Mouse (Mus musculus): ENCODE data around the gene Areg.

The Areg gene

DNA sequence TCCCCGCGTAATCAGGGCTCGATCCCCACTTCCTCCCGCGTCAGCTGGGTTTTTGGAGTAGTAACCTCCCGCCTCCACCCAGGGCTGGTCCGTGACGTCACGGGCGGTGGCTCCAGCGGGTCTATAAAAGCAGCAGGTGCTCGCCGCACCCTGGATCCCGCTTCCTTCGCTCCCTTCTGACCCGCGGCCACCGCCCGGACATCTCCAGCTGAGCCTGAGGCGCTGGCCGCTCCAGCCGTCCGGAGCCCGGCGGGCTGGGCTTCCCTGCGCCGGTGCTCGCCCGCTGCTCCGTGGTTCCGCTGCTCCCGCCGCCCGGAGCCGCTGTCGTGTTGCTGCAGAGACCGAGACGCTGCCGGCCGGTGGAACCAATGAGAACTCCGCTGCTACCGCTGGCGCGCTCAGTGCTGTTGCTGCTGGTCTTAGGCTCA lies at the start of gene Areg:
Gene Areg, plus strand, starts transcription at position 154 of the 428 bp plus-strand sequence.
- DNase-seq (ENCODE audit: inconsistent ontology term): peak; percentile 81

DNA sequence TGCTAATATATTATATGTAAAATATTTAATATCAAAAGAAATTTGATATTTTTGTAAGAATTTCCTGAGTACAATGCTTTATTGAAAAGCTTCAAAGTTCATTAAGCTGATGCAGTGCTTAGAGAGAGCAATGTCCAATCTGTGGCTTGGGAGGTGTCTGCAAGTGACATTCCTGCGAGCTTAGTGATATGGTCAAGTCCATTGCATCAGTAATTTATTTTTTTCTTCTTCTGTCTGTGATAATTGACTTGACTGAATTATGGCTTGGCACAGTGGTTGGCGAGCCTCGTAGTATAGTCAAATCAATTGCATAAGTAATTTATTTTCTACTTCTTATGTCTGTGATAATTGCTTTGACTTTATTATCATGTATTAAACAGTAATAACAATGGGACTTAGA lies 49.1 kb upstream of the Areg start:
- peak; percentile 80 for DNase-seq (ENCODE audit: inconsistent ontology term)

DNA sequence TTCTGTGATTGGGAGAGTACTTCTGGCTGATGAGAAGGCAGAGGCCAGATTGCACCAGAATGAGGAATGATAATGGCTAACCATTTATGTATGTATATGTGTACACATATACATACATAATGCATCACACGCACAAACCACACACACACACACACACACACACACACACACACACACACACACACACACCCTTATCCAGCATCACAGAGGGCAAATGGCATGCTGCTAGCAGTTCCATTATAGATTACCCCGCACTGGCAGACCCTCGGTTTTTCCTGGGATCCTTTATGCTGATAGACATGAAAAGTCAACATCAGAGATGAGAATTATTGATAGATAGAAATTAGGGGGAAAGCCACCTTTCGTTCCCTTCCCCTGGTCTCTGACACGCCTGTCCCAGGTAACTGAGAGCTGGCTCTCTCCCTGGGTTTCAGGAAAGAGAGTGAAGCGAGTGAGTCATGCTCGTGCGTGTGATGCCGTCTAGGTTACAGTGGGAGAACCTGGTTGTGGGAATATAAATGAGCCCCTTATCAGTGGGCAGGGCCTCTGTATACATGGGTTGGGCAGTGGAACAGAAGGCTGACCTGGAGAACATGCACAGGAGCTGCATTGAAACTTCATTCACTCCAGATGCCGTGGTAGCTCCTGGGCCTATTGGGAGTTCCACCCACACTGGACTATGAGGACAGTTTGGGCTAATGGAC lies 41.3 kb upstream of the Areg start:
- DNase-seq (ENCODE audit: inconsistent ontology term): no peak

DNA sequence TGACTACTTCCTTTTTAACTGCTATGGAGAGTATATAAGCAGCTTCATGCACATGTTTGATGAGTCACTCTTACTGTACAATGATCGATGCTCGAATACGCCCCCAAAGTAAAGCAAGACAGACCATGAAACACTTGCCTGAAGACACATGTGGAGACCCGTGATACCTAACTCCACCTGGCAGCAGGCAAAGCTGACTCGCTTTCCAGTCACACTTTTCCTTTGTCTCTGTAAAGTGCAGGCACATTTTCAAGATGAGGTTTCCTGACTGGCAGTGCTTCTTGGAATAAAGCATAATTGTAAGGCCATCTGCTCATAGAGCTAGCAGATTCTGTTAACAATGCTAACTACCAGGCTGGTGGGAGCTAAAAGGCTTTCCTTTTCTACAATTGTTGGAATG lies 37.7 kb upstream of the Areg start:
- peak; percentile 52 for DNase-seq (ENCODE audit: inconsistent ontology term)

DNA sequence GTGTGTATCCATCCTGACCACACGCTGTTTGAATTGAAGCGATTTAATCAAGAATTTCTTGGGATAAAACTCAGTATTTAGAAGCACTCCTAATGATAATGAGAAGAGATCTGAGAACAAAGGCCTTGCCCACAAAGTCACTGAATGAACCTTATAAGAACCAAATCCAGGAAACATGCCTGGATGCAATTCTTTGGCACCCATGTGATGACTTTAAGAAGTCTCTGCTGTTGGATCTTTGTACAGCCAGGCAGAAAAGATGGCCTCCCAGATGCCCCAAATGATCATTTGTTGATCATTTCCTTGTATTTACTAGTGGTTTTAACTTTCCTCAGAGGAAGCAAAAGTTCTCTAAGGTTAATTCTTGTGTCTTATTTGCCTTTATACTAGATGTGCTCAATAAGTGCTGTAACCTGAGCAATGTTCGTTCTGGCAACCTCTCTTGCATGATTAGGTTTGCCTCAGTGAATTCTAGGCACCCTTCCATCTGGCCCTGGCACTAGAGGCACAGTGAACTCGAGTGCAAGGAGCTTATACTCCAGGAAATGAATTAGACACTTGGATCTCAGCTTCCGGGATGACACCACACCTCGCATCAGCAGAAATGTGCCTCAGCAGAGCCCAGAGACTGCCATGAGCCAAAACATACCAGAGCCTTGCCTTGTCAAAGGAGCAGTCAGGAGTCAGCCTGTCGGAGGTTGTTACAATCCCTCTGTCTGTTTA lies 35.3 kb upstream of the Areg start:
- DNase-seq (ENCODE audit: inconsistent ontology term): peak; percentile 92

DNA sequence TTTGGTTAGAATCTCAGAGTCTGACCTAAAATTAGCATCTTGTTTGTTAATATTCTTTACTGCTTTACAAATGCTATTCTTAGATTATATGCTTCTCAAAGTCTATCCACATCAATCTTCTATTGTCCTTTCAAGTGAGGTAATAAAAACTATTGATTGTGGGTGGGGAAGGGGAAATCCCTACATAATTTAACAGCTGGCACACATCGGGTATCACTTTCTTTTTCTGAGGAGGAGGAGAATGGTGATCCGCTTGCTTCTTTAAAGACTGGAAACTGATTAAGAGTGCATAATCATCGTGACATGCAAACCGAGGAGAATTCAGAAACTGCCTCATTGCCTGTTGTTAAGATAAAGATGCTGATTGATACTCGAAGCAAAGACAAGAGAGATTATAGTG lies 33.2 kb upstream of the Areg start:
- DNase-seq (ENCODE audit: inconsistent ontology term): no peak

DNA sequence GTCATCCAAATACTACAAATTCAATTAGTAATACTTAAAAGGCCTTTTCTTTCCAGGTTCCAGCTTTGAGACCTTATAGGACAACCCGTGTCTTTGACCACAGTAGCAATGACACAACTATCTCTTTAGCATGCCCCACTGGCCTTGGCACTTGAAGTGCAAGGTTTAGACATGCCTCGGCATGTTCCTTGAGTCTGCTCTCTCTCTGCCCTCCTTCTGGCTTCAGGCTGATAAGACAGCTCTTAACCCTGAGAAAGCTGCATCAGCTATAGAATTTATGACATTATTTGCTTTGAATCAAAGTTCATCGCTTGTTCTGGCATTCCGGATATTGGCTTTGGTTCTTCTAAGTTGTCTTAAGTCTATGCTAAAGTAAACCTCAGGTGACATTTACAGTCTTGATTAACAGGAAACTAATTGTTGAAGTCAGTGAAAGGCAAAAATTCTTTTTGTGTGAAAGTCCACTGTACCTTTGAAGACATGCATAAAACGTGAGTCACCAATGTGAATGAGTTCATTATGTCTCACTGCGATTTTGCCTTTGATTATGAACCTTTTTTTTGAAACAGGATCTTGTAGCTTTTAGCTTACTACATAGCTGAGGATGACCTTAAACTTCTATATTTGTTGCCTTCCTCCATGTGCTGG lies 29.3 kb upstream of the Areg start:
- peak; percentile 65 for DNase-seq (ENCODE audit: inconsistent ontology term)

DNA sequence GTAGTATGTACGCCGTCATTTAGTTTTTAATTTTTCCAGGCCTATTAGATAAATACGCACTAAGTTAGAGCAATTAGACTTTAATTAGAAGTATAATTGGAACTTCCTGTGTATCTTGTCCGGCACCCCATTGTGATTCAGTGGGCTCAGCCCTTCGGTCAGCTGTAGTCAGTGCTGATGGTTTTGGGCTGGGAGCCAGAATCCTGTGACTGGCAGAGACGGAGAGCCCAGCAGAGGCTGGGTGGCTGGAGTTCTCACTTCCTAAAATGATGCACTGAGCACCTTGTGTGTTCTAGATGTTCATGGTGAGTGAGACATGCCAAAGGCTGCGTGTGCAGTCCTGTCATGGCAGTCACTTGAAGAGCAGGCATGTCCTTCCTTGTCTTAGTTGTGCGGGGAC lies 28.4 kb upstream of the Areg start:
- peak; percentile 82 for DNase-seq (ENCODE audit: inconsistent ontology term)

DNA sequence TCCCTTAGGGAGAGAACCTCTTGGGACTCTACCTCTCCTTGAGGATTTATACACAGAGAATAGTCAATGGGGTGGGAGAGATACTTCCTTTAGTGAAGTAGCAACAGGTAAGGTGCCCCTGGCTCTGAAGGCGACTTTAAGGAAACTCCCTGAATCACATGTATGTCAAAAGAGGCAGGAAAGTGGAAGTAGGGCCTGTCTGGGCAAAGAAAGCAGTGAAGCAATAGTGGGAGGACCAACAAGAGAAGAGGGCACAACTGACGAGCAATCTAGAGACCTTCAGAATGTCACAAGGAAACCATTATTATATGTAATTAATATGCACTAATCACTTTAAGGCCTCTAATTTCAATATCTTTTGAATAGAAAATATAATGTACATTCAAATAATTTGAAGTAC lies 25.4 kb upstream of the Areg start:
- no peak for DNase-seq (ENCODE audit: inconsistent ontology term)

DNA sequence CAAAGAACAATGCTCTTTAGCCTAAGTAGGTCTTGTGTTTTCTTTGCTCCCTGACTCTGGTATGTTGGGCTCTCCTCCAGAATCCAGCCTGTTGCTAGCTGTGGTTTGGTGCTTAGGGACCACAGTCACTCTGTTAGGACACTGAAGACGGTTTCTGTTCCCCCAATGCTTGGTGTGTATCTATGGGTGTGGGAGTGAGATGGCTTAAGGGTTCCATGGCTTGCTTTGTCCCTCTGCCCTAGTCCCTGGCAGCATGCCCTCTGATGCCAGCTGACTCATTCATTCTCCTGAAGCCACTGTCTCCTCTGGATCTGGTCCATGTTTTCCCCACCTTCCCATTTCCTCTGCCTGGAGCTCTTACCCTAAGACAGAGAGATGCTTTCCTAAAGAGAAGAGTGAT lies 24.8 kb upstream of the Areg start:
- DNase-seq (ENCODE audit: inconsistent ontology term): peak; percentile 82

DNA sequence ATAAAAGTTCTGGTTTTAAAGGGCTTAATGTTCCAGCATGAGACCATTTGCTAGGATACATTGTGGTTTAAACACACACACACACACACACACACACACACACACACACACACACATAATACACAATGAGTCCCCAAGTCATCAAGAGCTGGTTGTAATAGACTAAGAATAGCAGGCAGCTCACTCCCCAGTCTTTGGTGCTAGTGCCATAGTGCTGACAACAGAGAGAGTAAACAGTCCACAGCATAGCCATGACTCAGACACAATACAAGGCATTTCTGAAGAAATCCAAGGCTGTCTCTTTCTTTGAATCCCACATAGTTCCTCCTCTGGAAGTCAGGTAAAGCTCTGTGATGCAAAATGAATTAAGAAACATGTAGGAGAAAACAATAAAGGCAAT lies 20.8 kb upstream of the Areg start:
- DNase-seq (ENCODE audit: inconsistent ontology term): no peak

DNA sequence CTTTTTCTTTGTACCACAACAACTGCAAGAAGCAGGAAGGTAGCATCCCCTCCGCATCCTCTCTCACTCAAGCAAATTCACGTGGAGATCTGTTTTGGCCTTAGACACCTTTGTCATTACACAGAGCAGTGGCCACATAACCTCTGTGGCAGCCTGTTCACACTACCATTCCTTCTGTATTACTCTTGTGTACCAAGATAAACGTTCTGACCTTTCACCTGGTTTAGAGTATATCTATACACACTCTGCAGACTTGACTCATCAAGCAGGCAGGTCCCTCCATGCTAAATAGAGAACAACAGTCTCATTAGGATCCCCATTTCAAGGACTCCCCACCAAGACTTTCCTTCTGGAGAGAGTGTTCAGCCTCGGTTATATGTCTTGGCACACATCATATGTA lies 16.0 kb upstream of the Areg start:
- no peak for DNase-seq (ENCODE audit: inconsistent ontology term)

DNA sequence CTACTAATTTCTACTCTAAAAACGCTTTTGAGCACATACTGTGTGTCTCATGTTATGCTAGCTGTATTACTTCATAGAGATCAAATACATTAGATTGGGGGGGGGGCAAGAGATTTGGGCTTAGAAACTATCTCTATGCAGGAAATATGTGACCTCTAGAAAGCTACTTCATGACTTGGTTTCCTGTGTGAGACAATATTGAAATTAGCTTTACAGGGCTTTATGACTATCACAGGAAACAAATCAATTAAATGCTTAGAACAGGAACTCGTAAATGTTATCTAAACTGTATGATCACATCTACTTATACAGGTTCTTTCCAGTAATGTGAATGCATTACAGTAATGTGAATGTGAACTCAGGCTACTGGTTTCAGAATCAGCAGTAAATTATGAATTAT lies 15.3 kb upstream of the Areg start:
- no peak for DNase-seq (ENCODE audit: inconsistent ontology term)

DNA sequence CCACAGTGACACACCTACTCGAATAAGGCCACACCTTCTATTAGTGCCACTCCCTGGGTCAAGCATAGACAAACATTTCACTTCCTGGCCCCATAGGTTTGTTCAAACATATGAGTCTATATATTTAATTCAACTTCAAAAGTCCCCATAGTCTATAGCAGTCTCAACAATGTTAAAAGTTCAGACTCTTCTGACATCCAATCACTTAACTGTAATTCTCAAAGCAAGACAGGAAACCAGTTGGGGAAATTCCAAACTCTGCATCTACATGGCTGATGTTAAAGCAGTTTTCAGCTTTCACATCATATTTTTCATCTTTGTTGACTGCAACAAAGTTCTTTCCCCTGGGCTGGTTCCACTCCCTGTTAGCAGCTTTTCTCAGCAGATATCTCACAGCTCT lies 12.8 kb upstream of the Areg start:
- DNase-seq (ENCODE audit: inconsistent ontology term): no peak

DNA sequence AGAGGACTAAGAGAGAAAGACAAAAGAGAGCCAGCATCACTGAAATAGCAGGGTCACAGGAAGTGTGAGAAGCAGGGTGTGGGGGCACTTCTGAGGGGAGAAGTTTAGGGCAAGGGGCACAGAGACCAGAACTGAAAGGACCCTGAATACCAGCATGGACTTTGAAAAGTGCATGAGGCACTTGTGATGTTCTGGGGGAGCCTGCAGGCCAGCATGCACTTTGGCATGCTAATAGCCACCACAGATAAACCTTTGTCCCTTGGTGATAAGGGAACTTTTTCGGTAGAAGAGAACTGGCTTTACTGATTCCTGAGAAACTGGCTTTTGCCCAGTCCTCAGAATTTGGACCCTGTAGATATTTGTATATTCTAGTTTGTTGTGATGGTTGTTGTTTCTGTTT lies 4.4 kb upstream of the Areg start:
- no peak for DNase-seq (ENCODE audit: inconsistent ontology term)

DNA sequence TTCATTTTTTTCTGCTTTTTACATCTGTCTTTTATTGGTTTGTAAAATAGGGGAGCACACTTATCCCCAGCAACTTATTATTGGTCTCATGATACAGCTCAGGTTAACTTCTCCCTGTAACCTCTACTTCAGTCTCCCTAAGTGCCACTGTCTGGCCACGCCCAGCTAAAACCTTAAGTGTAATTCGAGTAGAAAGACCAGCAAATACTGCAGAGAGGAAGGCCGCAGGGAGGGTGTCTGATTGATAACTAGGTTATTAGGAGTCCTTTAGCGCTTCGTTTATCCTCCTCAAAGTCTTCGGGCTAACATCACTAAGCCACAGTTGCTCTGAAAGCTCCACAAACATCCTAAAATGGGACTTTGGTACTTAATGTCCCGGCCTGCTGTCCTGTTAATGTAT lies 429 bp upstream of the Areg start:
- DNase-seq (ENCODE audit: inconsistent ontology term): no peak

DNA sequence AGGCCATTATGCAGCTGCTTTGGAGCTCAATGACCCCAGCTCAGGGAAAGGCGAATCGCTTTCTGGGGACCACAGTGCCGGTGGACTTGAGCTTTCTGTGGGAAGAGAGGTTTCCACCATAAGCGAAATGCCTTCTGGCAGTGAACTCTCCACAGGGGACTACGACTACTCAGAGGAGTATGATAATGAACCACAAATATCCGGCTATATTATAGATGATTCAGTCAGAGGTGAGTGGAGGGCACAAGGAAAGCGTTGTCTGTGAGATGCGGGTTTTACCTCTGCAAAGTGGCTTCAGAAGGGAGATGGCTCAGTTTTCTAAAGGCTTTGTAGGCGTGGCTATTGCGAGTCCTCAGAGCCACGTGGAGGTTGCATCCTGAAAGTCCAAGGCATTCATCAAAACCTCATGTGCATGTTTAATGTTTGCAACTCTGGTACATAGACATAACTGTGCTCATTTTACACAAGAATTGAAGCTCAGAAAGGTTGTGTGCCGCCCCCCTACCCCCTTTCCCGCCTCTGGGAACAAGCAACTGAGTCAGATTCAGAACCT lies 1.6 kb downstream of the Areg start:
- peak; percentile 17 for DNase-seq (ENCODE audit: inconsistent ontology term)

DNA sequence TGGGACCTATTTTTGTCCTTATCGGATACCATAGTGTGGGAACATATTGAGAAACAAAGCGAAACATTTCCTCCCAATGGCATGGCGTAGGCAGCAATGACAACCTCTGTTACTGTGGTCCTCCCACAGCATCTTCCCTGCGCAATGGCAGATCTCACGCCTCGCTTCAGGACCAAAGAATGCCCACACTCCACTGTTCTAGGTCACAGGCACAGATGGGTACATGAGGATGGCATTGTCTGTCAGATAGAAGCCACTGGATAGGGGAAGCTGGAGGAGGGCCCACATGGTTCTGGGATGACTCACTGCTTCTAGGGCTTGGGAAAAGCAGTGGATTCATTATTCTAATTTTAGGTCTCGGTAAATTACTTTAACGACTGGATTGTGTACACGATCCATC lies 5.6 kb downstream of the Areg start:
- peak; percentile 95 for DNase-seq (ENCODE audit: inconsistent ontology term)

DNA sequence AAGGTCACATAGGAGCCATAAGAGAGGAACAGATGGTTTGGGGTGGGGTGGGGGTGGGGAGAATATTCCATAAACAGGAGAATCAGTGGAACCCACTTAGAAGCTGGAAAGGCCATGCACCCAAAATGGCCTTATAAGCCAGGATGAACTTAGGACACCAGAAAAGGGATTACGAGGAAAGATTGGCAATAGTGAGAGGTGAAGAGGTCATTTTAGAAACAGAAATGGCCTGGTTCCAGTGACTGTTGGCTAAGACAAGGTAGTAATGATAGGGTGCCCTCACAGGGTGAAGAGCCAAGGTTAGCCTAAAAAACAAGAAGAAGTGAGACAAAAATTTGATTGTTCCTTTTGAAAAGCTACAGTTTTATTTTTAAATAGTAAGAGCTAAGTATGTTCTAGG lies 7.6 kb downstream of the Areg start:
- DNase-seq (ENCODE audit: inconsistent ontology term): no peak

DNA sequence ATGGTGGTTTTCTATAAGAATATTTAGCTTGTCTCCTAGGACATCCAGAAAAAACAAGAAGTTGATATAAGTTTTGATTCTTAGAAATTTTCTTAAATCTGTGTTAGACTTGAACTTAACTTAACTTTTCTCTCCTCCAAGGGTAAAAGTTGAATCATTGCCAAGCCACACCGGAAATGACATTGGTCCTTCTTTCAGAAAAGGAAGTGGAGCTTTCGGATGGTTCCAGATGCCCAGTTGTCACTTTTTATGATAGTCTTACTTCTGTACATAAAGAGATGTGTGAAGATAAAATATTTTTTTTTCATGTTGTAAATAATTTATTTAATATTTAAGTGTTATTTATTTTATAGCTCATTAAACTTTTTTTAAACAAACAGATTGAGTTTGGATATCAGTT lies 8.7 kb downstream of the Areg start:
- no peak for DNase-seq (ENCODE audit: inconsistent ontology term)

DNA sequence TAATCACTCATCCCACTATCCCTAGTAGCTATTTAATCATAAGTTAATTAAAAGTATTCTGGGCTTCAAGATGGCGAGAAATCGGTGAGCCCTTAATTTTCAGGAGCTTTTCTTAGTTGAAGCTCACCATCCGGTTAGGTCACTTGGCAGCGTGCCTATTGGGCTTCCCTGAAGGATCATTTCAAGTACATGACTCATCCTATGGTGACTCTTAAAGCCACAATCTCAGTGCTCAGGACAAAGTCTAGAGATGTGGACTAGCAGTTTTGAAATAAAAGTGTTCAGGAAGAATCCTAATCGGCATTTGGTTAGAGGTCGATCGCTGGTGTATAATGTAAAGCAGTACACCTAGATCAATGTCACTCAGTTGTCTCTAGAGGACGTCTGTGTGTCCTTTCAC lies 17.3 kb downstream of the Areg start:
- DNase-seq (ENCODE audit: inconsistent ontology term): peak; percentile 42

DNA sequence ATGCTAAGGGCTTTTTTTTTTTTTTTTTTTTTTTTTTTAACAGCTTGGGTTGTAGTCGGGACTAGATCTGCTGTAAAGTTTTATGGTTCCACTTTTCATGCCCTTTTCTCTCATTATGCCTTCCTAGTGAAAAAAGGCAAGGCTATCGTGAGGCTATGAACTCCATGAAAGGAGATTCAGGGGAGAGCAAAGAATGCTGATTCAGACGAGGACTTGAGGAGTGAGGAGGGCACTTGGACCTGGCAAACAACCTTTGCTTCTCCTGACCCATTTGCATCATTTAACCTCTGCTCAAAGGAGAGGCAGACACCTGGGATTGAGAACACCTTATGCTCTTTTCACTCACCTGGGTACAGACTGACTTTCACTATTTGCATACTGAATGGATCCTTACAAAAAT lies 17.8 kb downstream of the Areg start:
- no peak for DNase-seq (ENCODE audit: inconsistent ontology term)

DNA sequence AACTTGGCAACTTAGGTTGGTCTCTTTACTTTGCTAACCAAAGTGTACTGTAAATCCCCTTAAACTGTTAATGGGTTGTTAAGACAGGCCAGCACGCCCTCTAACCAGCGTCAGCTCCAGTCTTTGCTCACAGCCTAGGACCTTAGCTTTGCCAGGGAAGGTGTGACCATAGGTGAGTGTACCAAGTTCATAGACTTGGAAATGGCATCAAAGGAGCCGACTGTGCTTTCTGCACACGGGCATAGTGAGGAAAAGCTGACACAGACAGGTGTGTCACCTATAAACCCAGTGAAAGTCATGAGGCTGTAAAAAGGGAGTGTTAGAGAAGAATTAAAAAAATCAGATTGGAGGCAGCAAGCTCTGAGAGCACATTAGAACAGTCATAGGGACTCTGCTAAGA lies 23.4 kb downstream of the Areg start:
- DNase-seq (ENCODE audit: inconsistent ontology term): no peak

Data from Muller cell, postnatal 12 days (primary cell).